Mouse (Mus musculus): ENCODE data around the gene Adgrb3.

DNA sequence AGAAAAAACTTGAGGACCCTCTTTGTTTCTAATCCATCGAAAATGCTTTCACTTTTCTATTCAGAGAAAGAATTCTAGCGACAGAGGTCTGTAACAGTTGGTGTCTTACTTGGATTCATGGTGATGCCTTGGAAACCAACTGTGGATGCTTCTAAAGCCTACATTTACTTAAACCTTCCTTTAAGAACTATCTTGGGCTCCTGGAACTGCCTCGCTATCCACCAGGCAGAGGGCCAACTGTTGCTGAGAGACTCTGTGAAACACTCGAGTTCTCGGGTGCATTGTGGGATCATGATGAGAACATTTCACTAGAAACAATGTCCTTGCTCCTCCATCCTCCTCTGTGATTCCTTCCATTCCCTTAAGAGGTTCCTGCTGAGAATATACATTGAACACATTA, 48.0 kb upstream of the Adgrb3 start:
- TF ChIP-seq CTCF (IDR thresholded peaks at IDR 0.05; ENCODE audit: low read depth): no peak
- TF ChIP-seq EP300 (IDR thresholded peaks at IDR 0.05; ENCODE audit: low read depth): no peak

Measured in heart, postnatal 0 days (tissue).